Mouse (Mus musculus) left cerebral cortex, postnatal 4 days (tissue): ENCODE results near the gene Nhej1. TPM values are rescaled to one million over a fixed set of nuclear protein-coding genes. Genes with fewer than 3 reads are reported as not detected.

ENCODE experiments used
- DNase-seq: peaks from one replicate; pipeline ENCODE4 v3.0.0-alpha.2; 2022
- intact Hi-C: fragments of 180-260 bp; cut with DNase I; formaldehyde crosslinking; loops from one replicate; pipeline ENCODE4 v1.15.1; 2025
- total RNA-seq, 2 experiments: library from RNA; stranded (reverse); gene quantifications; 2 replicates each; pipeline ENCODE4 v1.2.3; 2021

Nhej1 gene
- total RNA-seq, 2 experiments from 2014 or later, result 2.3 to 2.5 TPM

- intact Hi-C loops, result no loop called here
- DNase-seq, result no peak
Measured at GRCm38 (mm10) chr1:75128641-75129040, 3.6 kb upstream of the Nhej1 start.

DNA sequence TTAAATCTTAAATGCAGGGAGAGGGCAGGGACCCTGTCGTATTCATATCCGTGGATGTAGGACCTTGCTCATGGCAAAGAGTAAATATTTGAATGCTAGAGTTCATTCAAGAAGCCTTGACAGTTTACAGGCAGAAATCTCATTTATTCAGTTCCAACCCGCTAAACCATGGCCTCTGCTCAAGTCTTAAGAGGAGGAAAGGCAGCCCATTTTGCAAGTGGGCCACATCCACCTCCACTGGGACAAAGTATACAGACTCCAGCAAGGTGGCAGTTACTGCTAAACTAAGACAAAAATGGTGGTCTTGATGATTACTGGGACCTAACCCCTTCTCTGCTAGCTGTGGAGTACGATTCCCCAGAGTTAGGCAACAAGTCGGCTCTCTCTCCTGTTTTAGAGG is 418 bp upstream of the Nhej1 start:
- intact Hi-C loops, result no loop called here
- no peak for DNase-seq

- no peak for DNase-seq
- intact Hi-C loops, result no loop called here
Measured at GRCm38 (mm10) chr1:75122211-75122610, 2.8 kb downstream of the Nhej1 start.

- DNase-seq, result no peak
- intact Hi-C loops, result no loop called here
Measured at GRCm38 (mm10) chr1:75052091-75052490, 72.9 kb downstream of the Nhej1 start.

- intact Hi-C loops, result no loop called here
- no peak for DNase-seq
Measured at GRCm38 (mm10) chr1:75051428-75051827, 73.6 kb downstream of the Nhej1 start.

DNA sequence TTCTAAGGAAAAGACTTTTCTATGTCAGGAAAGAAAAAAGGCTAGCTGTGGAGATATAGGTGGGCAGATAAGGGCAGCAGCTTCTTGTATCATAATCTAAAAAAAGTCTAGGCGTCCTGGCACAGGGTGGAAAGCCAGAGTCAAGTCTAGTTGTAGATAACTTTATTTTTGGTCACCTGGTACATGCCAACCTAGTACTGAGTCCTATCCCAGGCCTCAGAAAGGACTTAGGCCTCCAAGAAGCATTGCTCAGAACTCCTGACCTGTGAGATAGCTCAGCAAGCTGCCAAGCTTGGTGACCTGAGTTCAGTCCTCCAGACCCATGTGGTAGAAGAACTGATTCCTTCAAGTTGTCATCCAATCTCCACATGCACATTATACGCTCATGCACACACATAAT is 76.4 kb downstream of the Nhej1 start:
- intact Hi-C loops, result no loop called here
- DNase-seq, result no peak

GRCm38 (mm10) chr1:75048041-75048440 is 77.0 kb downstream of the Nhej1 start:
- intact Hi-C loops, result no loop called here
- DNase-seq, result no peak

DNA sequence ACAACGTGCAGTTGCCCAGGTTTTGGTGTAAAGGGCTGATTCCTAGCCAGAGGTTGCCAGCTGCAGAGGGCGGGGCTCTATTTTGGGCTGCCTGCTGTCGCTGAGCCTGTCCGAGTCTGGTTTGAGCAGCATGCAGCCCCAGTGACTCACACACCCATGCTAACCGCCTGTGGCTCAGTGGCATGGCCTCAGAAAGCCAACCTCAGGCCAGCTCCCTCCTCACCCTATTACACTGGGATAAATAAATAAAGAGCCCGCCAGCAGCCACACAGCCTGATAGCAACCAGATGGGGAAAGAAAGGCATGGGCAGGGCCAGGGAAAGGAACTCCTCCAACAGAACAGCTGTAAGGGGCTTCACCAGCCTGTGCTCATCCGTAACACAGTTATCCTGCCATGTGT is 84.6 kb downstream of the Nhej1 start:
- DNase-seq, result no peak
- intact Hi-C loops, result no loop called here

- DNase-seq, result no peak
- intact Hi-C loops, result no loop called here
Measured at GRCm38 (mm10) chr1:75032041-75032440, 93.0 kb downstream of the Nhej1 start.

DNA sequence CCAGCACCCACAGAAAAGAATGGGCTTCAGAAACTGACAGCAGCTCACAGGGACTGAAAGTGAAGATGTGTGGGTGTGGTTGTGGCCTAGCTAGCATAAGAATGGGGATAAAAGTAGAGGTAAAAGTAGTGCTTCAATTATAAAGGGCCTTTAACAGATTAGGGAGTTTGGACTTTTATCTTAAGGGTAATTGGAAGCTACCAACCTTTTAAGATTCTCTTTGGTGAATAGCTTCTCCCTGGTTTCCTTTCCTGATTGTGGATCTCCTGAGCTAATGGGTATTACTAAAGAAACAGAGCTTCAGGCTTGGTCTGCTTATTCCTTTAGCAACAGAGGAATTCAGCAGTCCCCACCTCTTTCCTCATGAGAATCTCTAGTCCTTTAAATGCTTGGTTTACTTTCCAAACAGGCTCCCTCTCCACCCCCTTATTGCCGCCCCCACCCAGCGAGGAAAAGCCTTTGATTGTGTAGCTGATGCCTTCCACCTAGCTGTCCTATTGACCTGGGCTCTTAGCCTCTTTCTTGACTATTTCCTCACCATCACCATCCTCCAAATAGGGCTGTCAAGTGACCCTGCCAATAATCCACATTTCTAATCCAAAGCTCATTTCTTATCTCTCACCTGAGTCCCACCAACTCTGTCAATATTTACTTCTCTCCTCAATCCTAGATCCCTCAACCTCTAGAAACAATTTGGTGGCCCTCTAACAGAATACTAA is 97.8 kb downstream of the Nhej1 start:
- DNase-seq, result no peak
- intact Hi-C loops, result no loop called here

DNA sequence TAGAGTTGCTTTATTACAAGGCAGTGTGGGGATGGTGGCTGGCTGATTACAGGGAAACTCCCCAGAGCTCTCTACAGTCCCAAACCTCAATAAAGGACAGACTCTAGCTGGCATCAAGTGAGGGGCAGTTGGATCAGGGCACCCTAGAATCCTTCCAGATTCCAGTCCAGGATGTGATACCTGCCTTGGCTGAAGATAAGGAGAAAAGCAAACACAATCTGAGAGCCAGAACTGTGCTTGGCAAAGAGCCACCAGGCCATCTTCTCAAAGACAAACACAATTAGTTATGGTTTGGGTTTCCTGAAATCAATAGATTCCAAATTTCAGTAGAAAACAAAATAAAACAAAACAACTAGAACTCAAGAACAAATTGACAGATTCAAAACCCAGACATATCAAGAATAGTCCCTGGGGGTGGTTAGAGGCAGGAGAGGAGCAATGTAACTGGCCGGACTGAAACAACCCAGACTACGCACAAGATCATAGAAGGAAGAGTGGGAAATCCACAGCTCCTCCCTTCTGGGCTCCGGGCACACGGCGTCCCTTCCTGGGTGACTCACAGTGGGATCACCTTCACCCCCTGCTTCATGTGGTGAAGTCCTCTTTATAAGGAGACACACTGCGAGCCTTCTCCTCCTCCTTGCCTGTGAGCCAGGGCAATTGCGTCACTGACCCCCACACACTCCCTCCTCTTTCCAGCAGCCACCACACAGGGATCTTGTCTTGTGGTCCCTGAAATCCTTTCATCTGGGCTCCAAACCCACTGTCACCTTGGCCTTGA is 100.4 kb downstream of the Nhej1 start:
- no peak for DNase-seq
- intact Hi-C loops, result no loop called here

DNA sequence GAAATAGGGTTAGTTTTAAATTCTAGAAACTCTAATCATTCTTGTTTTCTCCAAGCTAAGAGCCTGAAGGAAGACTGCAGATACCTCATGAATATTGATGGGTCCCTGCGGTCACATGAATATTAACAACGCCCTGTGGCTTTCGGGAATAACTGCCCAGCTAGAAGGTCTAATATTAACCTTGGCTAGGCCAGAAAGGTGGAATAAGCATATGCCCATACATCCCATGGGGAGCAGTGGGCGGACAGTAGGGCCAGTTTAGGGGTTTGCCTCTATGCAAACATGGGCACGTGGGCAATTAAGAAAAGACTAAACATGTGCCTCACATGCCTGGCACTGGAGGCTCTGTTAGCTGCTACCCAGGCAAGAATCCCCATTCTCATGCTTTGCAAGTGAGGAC is 102.8 kb downstream of the Nhej1 start:
- intact Hi-C loops, result no loop called here
- DNase-seq, result no peak

DNA sequence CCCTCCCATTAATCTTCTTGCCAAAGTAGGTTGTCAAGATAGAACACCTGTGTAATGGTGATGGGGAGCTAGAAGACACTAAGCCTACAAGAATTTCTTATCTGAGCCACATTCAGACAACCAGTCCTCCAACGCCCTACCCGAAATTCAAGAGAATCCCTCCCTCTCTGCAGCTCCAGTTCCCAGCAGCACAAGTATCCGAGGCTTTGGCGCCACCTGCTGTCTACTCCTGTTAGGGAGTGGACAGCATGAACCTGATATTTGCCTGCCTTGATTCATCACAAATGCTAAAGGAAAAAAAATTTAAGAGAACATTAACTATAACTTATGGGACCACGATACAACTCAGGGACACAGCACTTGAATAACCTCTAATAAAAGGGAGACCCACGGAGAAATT is 108.2 kb downstream of the Nhej1 start:
- peak; percentile 88 for DNase-seq
- intact Hi-C loops, result loop anchor here (5.0 kb wide), 2 partner anchors 65 to 125 kb away; partner anchors contain the start of genes Cryba2 and Ihh

GRCm38 (mm10) chr1:75015551-75016265 is 109.3 kb downstream of the Nhej1 start:
- no peak for DNase-seq
- intact Hi-C loops, result loop anchor here (5.0 kb wide), 2 partner anchors 63 to 123 kb away; partner anchors contain the start of genes Cryba2 and Ihh

- no peak for DNase-seq
- intact Hi-C loops, result no loop called here
Measured at GRCm38 (mm10) chr1:75014210-75014845, 110.7 kb downstream of the Nhej1 start.

- intact Hi-C loops, result no loop called here
- DNase-seq, result no peak
Measured at GRCm38 (mm10) chr1:75010817-75011216, 114.2 kb downstream of the Nhej1 start.

GRCm38 (mm10) chr1:75010203-75010602 is 114.8 kb downstream of the Nhej1 start:
- intact Hi-C loops, result no loop called here
- no peak for DNase-seq

- intact Hi-C loops, result no loop called here
- no peak for DNase-seq
Measured at GRCm38 (mm10) chr1:75006016-75006415, 119.0 kb downstream of the Nhej1 start.

DNA sequence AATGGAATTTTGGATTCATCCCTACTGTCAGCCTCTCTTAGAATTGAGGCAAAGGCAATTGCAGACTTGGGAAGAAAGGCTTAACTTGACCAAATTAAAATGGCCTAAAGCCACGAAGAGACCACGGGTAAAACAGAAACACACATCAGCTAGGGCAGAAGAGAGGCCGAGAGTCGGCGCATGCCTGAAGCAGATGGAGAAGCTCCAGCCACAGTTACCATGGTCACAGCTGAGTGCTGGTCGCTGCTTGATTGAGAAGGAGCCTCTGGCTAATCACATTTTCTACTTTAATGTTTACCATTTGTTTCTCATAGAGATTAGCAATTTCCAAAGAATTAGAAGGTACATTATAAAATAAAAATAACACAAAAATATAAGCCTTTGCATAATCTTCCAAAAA is 123.8 kb downstream of the Nhej1 start:
- no peak for DNase-seq
- intact Hi-C loops, result no loop called here

DNA sequence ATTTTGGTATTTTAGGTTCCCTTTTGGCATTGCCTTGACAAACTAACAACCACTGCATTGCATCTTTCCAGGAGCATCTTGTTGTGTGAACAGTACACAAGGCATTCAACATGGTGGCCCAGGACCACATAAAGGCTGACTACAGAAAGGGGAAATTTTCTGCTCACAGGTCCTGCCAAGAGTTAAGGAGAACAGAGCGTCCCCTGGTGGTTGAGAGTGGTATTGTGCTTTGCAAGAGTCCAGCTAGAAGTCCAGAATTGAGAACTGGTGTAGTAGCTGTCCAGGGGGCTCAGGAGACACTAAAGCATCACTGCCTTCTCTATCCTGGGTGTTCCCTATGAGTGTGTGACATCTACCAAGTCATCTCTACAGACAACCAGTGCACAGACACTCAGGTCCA is 124.5 kb downstream of the Nhej1 start:
- DNase-seq, result peak; percentile 41
- intact Hi-C loops, result no loop called here

DNA sequence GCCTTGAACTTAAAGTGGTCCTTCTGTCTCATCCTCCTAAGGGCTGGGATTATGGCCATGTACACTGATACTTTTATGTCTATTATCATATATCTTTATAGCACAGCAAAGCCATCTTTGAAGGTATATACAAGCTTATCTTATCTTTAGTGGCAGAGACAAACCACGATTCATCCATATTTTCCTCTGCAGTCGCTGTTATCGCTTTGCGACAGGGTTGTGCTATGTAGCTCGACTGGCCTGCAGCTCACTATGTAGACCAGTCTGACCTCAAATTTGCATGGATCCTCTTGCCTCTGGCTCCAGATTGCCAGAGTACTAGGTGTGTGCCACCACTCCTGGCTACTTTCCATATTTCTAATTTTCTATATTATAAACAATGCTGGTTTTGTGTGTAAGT is 125.8 kb downstream of the Nhej1 start:
- intact Hi-C loops, result no loop called here
- no peak for DNase-seq
